Comparison of ENCODE assay signal across 8 mouse cellular contexts in genomic region chr15:101238885-101239511, GRCm38 (mm10). TPM values are rescaled to one million over a fixed set of nuclear protein-coding genes. Genes with fewer than 3 reads are reported as not detected.
DNase-seq lines count a peak whose midpoint lies in the region; ATAC-seq lines count a peak whose summit lies in the region.

No protein-coding gene starts in this region.

- 0 out of 2 replicates have a peak, but pooled peaks cover 3% of the 10 kb centered on the region for H3K27me3 ChIP-seq in embryonic facial prominence, embryonic 13.5 days
- H3K27me3 ChIP-seq in hindbrain, embryonic 14.5 days (ENCODE audit: control insufficient read depth, insufficient read depth, low read length) = no peaks in the 10 kb centered on the region; the same call in 1 of the 2 replicates
- no peaks in the 10 kb centered on the region for H3K27me3 ChIP-seq in limb, embryonic 11.5 days (ENCODE audit: control insufficient read depth, insufficient read depth, low read length)
- H3K27me3 ChIP-seq in midbrain, embryonic 15.5 days (replicated peaks) = no peaks in the 10 kb centered on the region

- peaks cover 43% of the 10 kb centered on the region for H3K4me1 ChIP-seq in embryonic facial prominence, embryonic 13.5 days
- H3K4me1 ChIP-seq in hindbrain, embryonic 14.5 days (replicated peaks; ENCODE audit: control insufficient read depth, insufficient read depth, low read length) = 0 out of 2 replicates have a peak, but pooled peaks cover 9% of the 10 kb centered on the region
- H3K4me1 ChIP-seq in limb, embryonic 11.5 days (ENCODE audit: control insufficient read depth, insufficient read depth, low read length) = peaks cover 20% of the 10 kb centered on the region
- H3K4me1 ChIP-seq in midbrain, embryonic 15.5 days = peaks cover 12% of the 10 kb centered on the region

- peak overlapping the region; percentile 35 for H3K4me3 ChIP-seq in embryonic facial prominence, embryonic 13.5 days
- H3K4me3 ChIP-seq in hindbrain, embryonic 14.5 days (replicated peaks; ENCODE audit: low read length) = peak overlapping the region; percentile 23; the same call in 1 of the 2 replicates
- peak overlapping the region; percentile 20 for H3K4me3 ChIP-seq in limb, embryonic 11.5 days (ENCODE audit: low read depth, low read length)
- peak overlapping the region; percentile 28 for H3K4me3 ChIP-seq in midbrain, embryonic 15.5 days

- H3K36me3 ChIP-seq in embryonic facial prominence, embryonic 13.5 days = no peaks in the 10 kb centered on the region
- H3K36me3 ChIP-seq in hindbrain, embryonic 14.5 days (replicated peaks; ENCODE audit: control insufficient read depth, insufficient read depth) = no peaks in the 10 kb centered on the region
- H3K36me3 ChIP-seq in limb, embryonic 11.5 days (ENCODE audit: control insufficient read depth, insufficient read depth, low read length) = no peaks in the 10 kb centered on the region
- no peaks in the 10 kb centered on the region for H3K36me3 ChIP-seq in midbrain, embryonic 15.5 days (replicated peaks)

- H3K27ac ChIP-seq in embryonic facial prominence, embryonic 13.5 days = no peak overlapping the region
- no peak overlapping the region for H3K27ac ChIP-seq in hindbrain, embryonic 14.5 days
- H3K27ac ChIP-seq in limb, embryonic 11.5 days (replicated peaks; ENCODE audit: low read depth, low read length) = no peak overlapping the region
- H3K27ac ChIP-seq in midbrain, embryonic 15.5 days = no peak overlapping the region

- H3K9ac ChIP-seq in embryonic facial prominence, embryonic 13.5 days = peak overlapping the region; percentile 61; the same call in 1 of the 2 replicates
- H3K9ac ChIP-seq in hindbrain, embryonic 14.5 days = peak overlapping the region; percentile 41; the same call in 1 of the 2 replicates
- peak overlapping the region; percentile 52; the same call in 1 of the 2 replicates for H3K9ac ChIP-seq in limb, embryonic 11.5 days (ENCODE audit: low read length)
- H3K9ac ChIP-seq in midbrain, embryonic 15.5 days = peak overlapping the region; percentile 31; the same call in 1 of the 2 replicates

- peak overlapping the region; percentile 66 for H3K4me2 ChIP-seq in embryonic facial prominence, embryonic 13.5 days
- H3K4me2 ChIP-seq in hindbrain, embryonic 14.5 days (replicated peaks) = peak overlapping the region; percentile 54
- H3K4me2 ChIP-seq in limb, embryonic 11.5 days (ENCODE audit: low read depth, severe bottlenecking) = peak overlapping the region; percentile 59
- peak overlapping the region; percentile 55 for H3K4me2 ChIP-seq in midbrain, embryonic 15.5 days

- 5% methylated on average over 28 of the region's 28 CpGs for WGBS in embryonic facial prominence, embryonic 13.5 days
- WGBS in hindbrain, embryonic 14.5 days = 6% methylated on average over 28 of the region's 28 CpGs
- 5% methylated on average over 27 of the region's 28 CpGs for WGBS in limb, embryonic 11.5 days
- 5% methylated on average over 28 of the region's 28 CpGs for WGBS in midbrain, embryonic 15.5 days

- H3K9me3 ChIP-seq in embryonic facial prominence, embryonic 13.5 days = no peaks in the 10 kb centered on the region
- no peaks in the 10 kb centered on the region for H3K9me3 ChIP-seq in hindbrain, embryonic 14.5 days (ENCODE audit: control insufficient read depth, low read length)
- H3K9me3 ChIP-seq in limb, embryonic 11.5 days (ENCODE audit: control insufficient read depth, low read length) = no peaks in the 10 kb centered on the region
- no peaks in the 10 kb centered on the region for H3K9me3 ChIP-seq in midbrain, embryonic 15.5 days

- no peak for ATAC-seq in embryonic facial prominence, embryonic 13.5 days (ENCODE audit: insufficient number of reproducible peaks, insufficient read depth, low FRiP score, low TSS enrichment, low read depth)
- peak; percentile 38; the same call in 1 of the 2 replicates for ATAC-seq in hindbrain, embryonic 14.5 days (ENCODE audit: low FRiP score)
- ATAC-seq in limb, embryonic 11.5 days (ENCODE audit: insufficient number of reproducible peaks, low FRiP score, low TSS enrichment, low read depth) = peak; percentile 15; the same call in 1 of the 2 replicates
- peak; percentile 48 for ATAC-seq in midbrain, embryonic 15.5 days (replicated peaks)

- DNase-seq in gastrocnemius, adult 18-20 months (ENCODE audit: low spot score) = peak; percentile 64
- no peak for DNase-seq in gastrocnemius, postnatal 4 days (ENCODE audit: low spot score in 2 of 2)
- DNase-seq in ZHBTc4 (ENCODE audit: low read depth, low spot score) = peak; percentile 90
- DNase-seq in hindbrain, embryonic 14.5 days (ENCODE audit: low spot score) = peak; percentile 64
- peak; percentile 83 for DNase-seq in limb, embryonic 11.5 days (ENCODE audit: low spot score)
- peak; percentile 81 for DNase-seq in testis, postnatal 10 days (ENCODE audit: low spot score)

RNA-seq across cellular contexts. Expression of gene Grasp, which starts 15.0 kb away (rescaled TPM):
- 1 to 10 TPM; 4.4 to 5.1 TPM for total RNA-seq in gastrocnemius, adult 18-20 months (2021)
- 10 to 100 TPM; 14.1 to 14.7 TPM for total RNA-seq in gastrocnemius, postnatal 4 days (2021)
- 7.4 and 8.0 TPM in 2 replicates for polyA plus RNA-seq in embryonic facial prominence, embryonic 13.5 days (2015; fragmentation: Nextera tagmentation; extraction: Ambion mirVana)
- polyA plus RNA-seq in hindbrain, embryonic 14.5 days (2014; fragmentation: Nextera tagmentation; extraction: Ambion mirVana) = 1.6 and 2.5 TPM in 2 replicates
- polyA plus RNA-seq in limb, embryonic 11.5 days (2014; fragmentation: Nextera tagmentation; extraction: Ambion mirVana) = 6.7 and 7.7 TPM in 2 replicates
- 1.3 and 1.9 TPM in 2 replicates for polyA plus RNA-seq in midbrain, embryonic 15.5 days (2015; fragmentation: Nextera tagmentation; extraction: Ambion mirVana)

RNA-seq across cellular contexts. Expression of gene Nr4a1, which starts 15.1 kb away (rescaled TPM):
- total RNA-seq in gastrocnemius, adult 18-20 months (2021) = 100 to 1,000 TPM; 206 to 234 TPM
- total RNA-seq in gastrocnemius, postnatal 4 days (2021) = 10 to 100 TPM; 25.3 to 26.0 TPM
- polyA plus RNA-seq in embryonic facial prominence, embryonic 13.5 days (2015; fragmentation: Nextera tagmentation; extraction: Ambion mirVana) = 9.1 and 9.5 TPM in 2 replicates
- polyA plus RNA-seq in hindbrain, embryonic 14.5 days (2014; fragmentation: Nextera tagmentation; extraction: Ambion mirVana) = 5.0 and 5.1 TPM in 2 replicates
- 3.5 and 4.0 TPM in 2 replicates for polyA plus RNA-seq in limb, embryonic 11.5 days (2014; fragmentation: Nextera tagmentation; extraction: Ambion mirVana)
- polyA plus RNA-seq in midbrain, embryonic 15.5 days (2015; fragmentation: Nextera tagmentation; extraction: Ambion mirVana) = 4.2 and 4.9 TPM in 2 replicates

RNA-seq across cellular contexts. Expression of gene Atg101, which starts 45.1 kb away (rescaled TPM):
- 10 to 100 TPM; 25.0 to 31.3 TPM for total RNA-seq in gastrocnemius, adult 18-20 months (2021)
- total RNA-seq in gastrocnemius, postnatal 4 days (2021) = 10 to 100 TPM; 24.8 to 25.8 TPM
- 65.9 and 68.4 TPM in 2 replicates for polyA plus RNA-seq in embryonic facial prominence, embryonic 13.5 days (2015; fragmentation: Nextera tagmentation; extraction: Ambion mirVana)
- polyA plus RNA-seq in hindbrain, embryonic 14.5 days (2014; fragmentation: Nextera tagmentation; extraction: Ambion mirVana) = 65.4 and 66.3 TPM in 2 replicates
- 68.2 and 73.1 TPM in 2 replicates for polyA plus RNA-seq in limb, embryonic 11.5 days (2014; fragmentation: Nextera tagmentation; extraction: Ambion mirVana)
- 83.9 and 84.3 TPM in 2 replicates for polyA plus RNA-seq in midbrain, embryonic 15.5 days (2015; fragmentation: Nextera tagmentation; extraction: Ambion mirVana)

RNA-seq across cellular contexts. Expression of gene 6030408B16Rik, which starts 54.0 kb away (rescaled TPM):
- under 1 TPM; 0.26 to 0.27 TPM for total RNA-seq in gastrocnemius, adult 18-20 months (2021)
- total RNA-seq in gastrocnemius, postnatal 4 days (2021) = under 1 TPM in 1 of 2 experiments, not detected in 1; 0.59 TPM
- polyA plus RNA-seq in embryonic facial prominence, embryonic 13.5 days (2015; fragmentation: Nextera tagmentation; extraction: Ambion mirVana) = 0.56 and 0.60 TPM in 2 replicates
- 0.23 and 0.37 TPM in 2 replicates for polyA plus RNA-seq in hindbrain, embryonic 14.5 days (2014; fragmentation: Nextera tagmentation; extraction: Ambion mirVana)
- polyA plus RNA-seq in limb, embryonic 11.5 days (2014; fragmentation: Nextera tagmentation; extraction: Ambion mirVana) = 4.2 and 5.6 TPM in 2 replicates
- 0.28 and 0.45 TPM in 2 replicates for polyA plus RNA-seq in midbrain, embryonic 15.5 days (2015; fragmentation: Nextera tagmentation; extraction: Ambion mirVana)

Comparison
In these comparisons a context has a peak if more than half of its experiments do, and no peak if none do; other contexts are left out.
1. DNase-seq: peak in gastrocnemius, adult 18-20 months (single experiment), ZHBTc4 (single experiment), hindbrain, embryonic 14.5 days (single experiment), limb, embryonic 11.5 days (single experiment) and testis, postnatal 10 days (single experiment); none in gastrocnemius, postnatal 4 days (0 of 2).
2. Peak in every context shown above with its lines, with median percentiles within 50 percentile points of each other: H3K4me2 ChIP-seq, H3K4me3 ChIP-seq and H3K9ac ChIP-seq.